Mouse (Mus musculus): ENCODE data around the gene Diaph3. TPM values are rescaled to one million over a fixed set of nuclear protein-coding genes. Genes with fewer than 3 reads are reported as not detected.

Gene Diaph3
- polyA plus RNA-seq, 1 experiment from 2014 or later, result 8.2 TPM

DNA sequence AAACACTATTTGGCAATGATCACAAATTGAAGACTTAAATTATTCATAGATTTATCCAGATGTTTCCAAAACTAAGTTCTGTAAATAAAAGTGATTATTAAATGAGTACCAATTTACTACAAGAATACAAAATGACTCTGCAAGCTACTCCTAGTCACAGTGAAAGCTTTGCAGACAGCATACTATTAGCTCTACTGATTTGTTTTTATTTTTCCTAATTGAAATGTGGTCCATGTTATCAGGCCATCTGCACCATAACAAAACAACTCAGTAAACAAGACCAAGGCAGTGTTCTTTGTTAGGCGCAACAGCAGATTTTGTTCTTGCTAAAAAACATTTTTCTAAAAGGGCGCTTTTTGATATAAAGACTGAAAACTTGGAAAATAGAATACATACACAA is 84.9 kb downstream of the Diaph3 start:
- Histone ChIP-seq H3K27me3 (ENCODE audit: control insufficient read depth, insufficient read depth, low read length) (no peaks in the 10 kb centered on the region), H3K4me3 (ENCODE audit: low read depth, low read length) (no peak overlapping the region), H3K4me1 (ENCODE audit: control insufficient read depth, insufficient read depth, low read length) (no peaks in the 10 kb centered on the region), H3K36me3 (ENCODE audit: control insufficient read depth, insufficient read depth, low read length) (no peaks in the 10 kb centered on the region), H3K9ac (ENCODE audit: low read length) (no peak overlapping the region), H3K4me2 (ENCODE audit: low read depth) (no peak overlapping the region), H3K9me3 (ENCODE audit: control insufficient read depth, low read length) (no peaks in the 10 kb centered on the region), H3K27ac (ENCODE audit: low read depth, low read length) (no peak overlapping the region)
- 99% methylated on average over 2 of the region's 2 CpGs for WGBS
- DNase-seq (ENCODE audit: low spot score) (no peak), ATAC-seq (ENCODE audit: insufficient read depth, low FRiP score, low TSS enrichment) (no peak)

DNA sequence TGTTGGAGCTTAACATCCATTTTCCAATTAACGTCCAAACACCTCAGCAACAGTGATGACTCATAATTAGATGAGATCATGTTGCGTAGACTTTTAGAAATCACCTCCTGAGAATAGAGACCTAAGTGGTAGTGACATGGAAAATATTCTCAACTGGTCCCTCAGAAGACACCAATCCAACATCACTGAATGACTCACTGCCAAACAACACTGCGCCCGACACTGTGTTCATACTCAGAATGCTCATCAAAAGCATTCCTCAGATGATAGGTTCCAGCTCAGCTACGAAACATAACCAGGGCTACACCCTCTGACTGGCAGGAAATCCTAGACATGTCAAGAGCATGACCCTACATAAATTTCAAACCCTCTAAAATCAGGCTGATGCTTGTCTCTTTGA is 89.8 kb downstream of the Diaph3 start:
- ATAC-seq (ENCODE audit: insufficient read depth, low FRiP score, low TSS enrichment) (no peak), DNase-seq (ENCODE audit: low spot score) (no peak)
- H3K9me3 ChIP-seq (ENCODE audit: control insufficient read depth, low read length), result no peaks in the 10 kb centered on the region
- H3K9ac ChIP-seq (ENCODE audit: low read length), result no peak overlapping the region
- H3K4me2 ChIP-seq (ENCODE audit: low read depth), result no peak overlapping the region
- 69% methylated on average over 5 of the region's 5 CpGs for WGBS
- H3K27ac ChIP-seq (ENCODE audit: low read depth, low read length), result no peak overlapping the region
- H3K36me3 ChIP-seq (ENCODE audit: control insufficient read depth, insufficient read depth, low read length), result no peaks in the 10 kb centered on the region
- no peaks in the 10 kb centered on the region for H3K27me3 ChIP-seq (ENCODE audit: control insufficient read depth, insufficient read depth, low read length)
- no peak overlapping the region for H3K4me3 ChIP-seq (ENCODE audit: low read depth, low read length)
- H3K4me1 ChIP-seq (ENCODE audit: control insufficient read depth, insufficient read depth, low read length), result no peaks in the 10 kb centered on the region

DNA sequence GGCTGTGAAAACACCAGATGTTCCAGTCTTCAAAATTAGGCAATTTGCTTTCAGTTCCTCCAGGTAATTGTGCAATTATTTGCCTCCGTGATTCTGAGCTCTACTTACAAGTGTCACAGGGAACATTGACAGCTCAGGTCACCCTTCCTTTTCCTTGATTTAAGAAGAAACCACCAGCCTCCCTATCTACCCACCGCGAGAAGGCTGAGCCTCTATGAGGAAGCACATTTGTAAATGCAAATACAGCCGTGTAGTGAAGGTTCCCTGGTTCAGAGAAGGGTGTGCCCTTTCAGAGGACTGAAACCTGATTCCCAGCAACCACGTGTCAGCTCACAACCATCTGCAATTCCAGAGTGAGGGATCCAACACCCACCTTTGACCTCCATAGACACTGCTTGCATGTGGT is 96.6 kb downstream of the Diaph3 start:
- Histone ChIP-seq H3K27me3 (ENCODE audit: control insufficient read depth, insufficient read depth, low read length) (no peaks in the 10 kb centered on the region), H3K9me3 (ENCODE audit: control insufficient read depth, low read length) (no peaks in the 10 kb centered on the region), H3K27ac (ENCODE audit: low read depth, low read length) (no peak overlapping the region), H3K4me1 (ENCODE audit: control insufficient read depth, insufficient read depth, low read length) (no peaks in the 10 kb centered on the region), H3K4me2 (ENCODE audit: low read depth) (no peak overlapping the region), H3K9ac (ENCODE audit: low read length) (no peak overlapping the region), H3K36me3 (ENCODE audit: control insufficient read depth, insufficient read depth, low read length) (no peaks in the 10 kb centered on the region), H3K4me3 (ENCODE audit: low read depth, low read length) (no peak overlapping the region)
- no peak for ATAC-seq (ENCODE audit: insufficient read depth, low FRiP score, low TSS enrichment)
- no peak for DNase-seq (ENCODE audit: low spot score)
- 46% methylated on average over 5 of the region's 5 CpGs for WGBS

DNA sequence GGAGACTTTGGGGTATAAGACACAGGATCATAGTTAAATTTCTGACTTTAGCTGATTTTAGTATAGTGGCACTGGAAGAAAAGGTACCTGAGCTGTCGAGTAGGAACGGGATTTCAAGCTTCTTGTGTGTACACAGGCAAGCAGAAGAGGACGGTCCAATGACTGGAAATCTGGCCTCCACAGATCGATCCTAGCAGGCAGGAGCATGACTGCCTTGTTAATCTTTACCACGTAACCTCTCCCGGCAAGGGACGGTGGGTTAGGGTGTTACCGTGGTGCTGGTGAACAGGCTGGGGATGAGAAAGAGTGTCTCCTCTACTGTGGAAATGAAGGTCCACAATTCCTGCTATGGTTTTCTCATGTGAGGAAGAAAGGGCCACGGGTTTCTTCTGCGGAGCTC is 120.8 kb downstream of the Diaph3 start:
- no peaks in the 10 kb centered on the region for H3K27me3 ChIP-seq (ENCODE audit: control insufficient read depth, insufficient read depth, low read length)
- no peaks in the 10 kb centered on the region for H3K36me3 ChIP-seq (ENCODE audit: control insufficient read depth, insufficient read depth, low read length)
- H3K9ac ChIP-seq (ENCODE audit: low read length), result no peak overlapping the region
- no peak overlapping the region for H3K27ac ChIP-seq (ENCODE audit: low read depth, low read length)
- no peak for DNase-seq (ENCODE audit: low spot score)
- 94% methylated on average over 10 of the region's 10 CpGs for WGBS
- no peak overlapping the region for H3K4me2 ChIP-seq (ENCODE audit: low read depth)
- no peak for ATAC-seq (ENCODE audit: insufficient read depth, low FRiP score, low TSS enrichment)
- no peaks in the 10 kb centered on the region for H3K4me1 ChIP-seq (ENCODE audit: control insufficient read depth, insufficient read depth, low read length)
- no peak overlapping the region for H3K4me3 ChIP-seq (ENCODE audit: low read depth, low read length)
- H3K9me3 ChIP-seq (ENCODE audit: control insufficient read depth, low read length), result no peaks in the 10 kb centered on the region

DNA sequence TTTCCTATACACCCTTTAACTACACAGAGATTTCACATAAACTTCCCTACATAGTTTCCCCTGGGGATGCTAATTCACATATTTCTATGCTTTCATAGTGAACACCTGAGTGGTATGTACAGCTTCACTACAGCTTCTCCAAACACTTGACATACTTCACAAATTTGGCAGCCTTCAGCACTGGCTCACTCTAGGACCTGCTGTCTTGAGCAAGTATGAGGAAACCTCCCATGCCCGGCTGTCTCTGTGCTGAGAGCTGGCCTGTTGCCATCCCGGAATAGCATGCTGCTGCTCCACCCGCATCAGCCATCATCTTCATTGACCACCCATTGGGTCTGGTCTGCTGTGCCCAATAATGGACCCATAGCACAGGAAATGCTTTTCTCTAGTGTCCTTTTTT is 121.3 kb downstream of the Diaph3 start:
- no peak for ATAC-seq (ENCODE audit: insufficient read depth, low FRiP score, low TSS enrichment)
- no peak overlapping the region for H3K27ac ChIP-seq (ENCODE audit: low read depth, low read length)
- 90% methylated on average over 3 of the region's 3 CpGs for WGBS

DNA sequence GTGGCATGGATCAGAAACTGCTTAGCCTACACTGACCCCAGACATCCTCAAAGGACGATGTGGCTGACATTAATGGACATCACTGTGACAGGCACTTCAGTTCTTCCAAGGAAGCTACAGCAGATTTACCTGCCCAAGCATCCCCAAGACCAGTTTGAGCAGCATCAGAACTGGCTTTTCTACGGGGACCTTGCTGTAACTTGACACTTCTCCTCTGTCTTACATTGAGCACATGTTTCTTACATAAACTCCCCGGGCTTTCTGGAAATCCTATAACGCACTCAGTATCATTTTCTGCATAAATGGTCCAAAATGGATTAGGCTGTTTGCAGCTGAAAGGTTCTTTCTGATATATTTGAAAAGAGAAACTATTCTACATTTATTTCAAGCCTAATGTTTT is 143.7 kb downstream of the Diaph3 start:
- H3K4me3 ChIP-seq (ENCODE audit: low read depth, low read length), result no peak overlapping the region
- 63% methylated on average over 4 of the region's 4 CpGs for WGBS
- no peak overlapping the region for H3K4me2 ChIP-seq (ENCODE audit: low read depth)
- no peaks in the 10 kb centered on the region; the same call in 1 of the 2 replicates for H3K36me3 ChIP-seq (ENCODE audit: control insufficient read depth, insufficient read depth, low read length)
- no peaks in the 10 kb centered on the region for H3K4me1 ChIP-seq (ENCODE audit: control insufficient read depth, insufficient read depth, low read length)
- no peak overlapping the region for H3K9ac ChIP-seq (ENCODE audit: low read length)
- no peaks in the 10 kb centered on the region for H3K27me3 ChIP-seq (ENCODE audit: control insufficient read depth, insufficient read depth, low read length)
- no peaks in the 10 kb centered on the region for H3K9me3 ChIP-seq (ENCODE audit: control insufficient read depth, low read length)
- no peak for DNase-seq (ENCODE audit: low spot score)
- H3K27ac ChIP-seq (ENCODE audit: low read depth, low read length), result no peak overlapping the region
- ATAC-seq (ENCODE audit: insufficient read depth, low FRiP score, low TSS enrichment), result no peak

More for the DNA sequence above, 121.3 kb downstream of the Diaph3 start:
- Histone ChIP-seq H3K4me3 (ENCODE audit: low read depth, low read length) (no peak overlapping the region), H3K36me3 (ENCODE audit: control insufficient read depth, insufficient read depth, low read length) (no peaks in the 10 kb centered on the region), H3K4me1 (ENCODE audit: control insufficient read depth, insufficient read depth, low read length) (no peaks in the 10 kb centered on the region), H3K27me3 (ENCODE audit: control insufficient read depth, insufficient read depth, low read length) (no peaks in the 10 kb centered on the region), H3K9me3 (ENCODE audit: control insufficient read depth, low read length) (no peaks in the 10 kb centered on the region), H3K9ac (ENCODE audit: low read length) (no peak overlapping the region), H3K4me2 (ENCODE audit: low read depth) (no peak overlapping the region)
- no peak for DNase-seq (ENCODE audit: low spot score)

DNA sequence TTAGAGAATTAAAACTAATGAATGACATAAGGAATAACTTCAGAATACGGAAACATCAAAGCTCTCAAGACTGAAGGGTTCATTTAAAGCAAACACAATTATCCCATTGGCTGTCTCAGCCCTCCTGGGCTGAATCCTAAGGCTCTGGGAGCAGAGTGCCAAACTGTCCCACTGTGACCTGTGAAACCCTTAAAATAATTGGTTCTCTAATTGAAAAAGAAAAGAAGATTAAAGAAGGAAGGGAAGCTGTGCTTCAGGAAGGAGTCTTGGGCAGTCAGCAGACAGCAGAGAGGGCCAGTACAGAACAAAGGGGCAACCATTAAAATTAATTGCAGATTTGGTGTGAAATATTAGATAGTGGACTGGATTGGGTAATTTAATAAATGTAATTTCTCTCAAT is 189.9 kb downstream of the Diaph3 start:
- no peak for ATAC-seq (ENCODE audit: insufficient read depth, low FRiP score, low TSS enrichment)
- H3K4me1 ChIP-seq (ENCODE audit: control insufficient read depth, insufficient read depth, low read length), result no peaks in the 10 kb centered on the region
- H3K36me3 ChIP-seq (ENCODE audit: control insufficient read depth, insufficient read depth, low read length), result no peaks in the 10 kb centered on the region
- no peak overlapping the region for H3K4me2 ChIP-seq (ENCODE audit: low read depth)
- DNase-seq (ENCODE audit: low spot score), result no peak
- no peaks in the 10 kb centered on the region for H3K9me3 ChIP-seq (ENCODE audit: control insufficient read depth, low read length)
- no peak overlapping the region for H3K9ac ChIP-seq (ENCODE audit: low read length)
- H3K4me3 ChIP-seq (ENCODE audit: low read depth, low read length), result no peak overlapping the region
- H3K27ac ChIP-seq (ENCODE audit: low read depth, low read length), result no peak overlapping the region
- no peaks in the 10 kb centered on the region for H3K27me3 ChIP-seq (ENCODE audit: control insufficient read depth, insufficient read depth, low read length)
- WGBS, result 85% methylated on average over 1 of the region's 1 CpGs

DNA sequence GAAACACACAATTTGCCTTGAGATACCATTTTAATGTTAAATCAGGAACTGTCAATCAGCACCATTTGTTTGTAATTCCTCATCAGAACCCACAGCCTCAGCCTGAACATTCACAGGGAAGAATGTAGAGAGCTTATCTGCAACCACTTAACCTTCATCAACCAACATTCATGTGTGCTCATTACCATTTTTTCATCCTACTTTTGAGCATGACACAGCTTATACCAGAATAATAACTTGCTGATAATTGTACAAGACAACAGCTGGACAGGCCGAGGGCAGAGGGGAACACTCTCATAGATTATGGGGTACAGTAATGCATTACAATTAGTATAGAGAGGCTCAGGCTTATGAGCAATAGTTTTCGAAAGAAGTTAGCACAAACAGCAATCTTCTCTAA is 203.1 kb downstream of the Diaph3 start:
- WGBS, result 90% methylated on average over 2 of the region's 2 CpGs
- ATAC-seq (ENCODE audit: insufficient read depth, low FRiP score, low TSS enrichment), result no peak
- H3K9me3 ChIP-seq (ENCODE audit: control insufficient read depth, low read length), result no peaks in the 10 kb centered on the region
- H3K27ac ChIP-seq (ENCODE audit: low read depth, low read length), result no peak overlapping the region
- no peaks in the 10 kb centered on the region for H3K4me1 ChIP-seq (ENCODE audit: control insufficient read depth, insufficient read depth, low read length)
- H3K4me3 ChIP-seq (ENCODE audit: low read depth, low read length), result no peak overlapping the region
- no peaks in the 10 kb centered on the region for H3K27me3 ChIP-seq (ENCODE audit: control insufficient read depth, insufficient read depth, low read length)
- no peaks in the 10 kb centered on the region for H3K36me3 ChIP-seq (ENCODE audit: control insufficient read depth, insufficient read depth, low read length)
- no peak for DNase-seq (ENCODE audit: low spot score)
- H3K9ac ChIP-seq (ENCODE audit: low read length), result no peak overlapping the region
- H3K4me2 ChIP-seq (ENCODE audit: low read depth), result no peak overlapping the region

DNA sequence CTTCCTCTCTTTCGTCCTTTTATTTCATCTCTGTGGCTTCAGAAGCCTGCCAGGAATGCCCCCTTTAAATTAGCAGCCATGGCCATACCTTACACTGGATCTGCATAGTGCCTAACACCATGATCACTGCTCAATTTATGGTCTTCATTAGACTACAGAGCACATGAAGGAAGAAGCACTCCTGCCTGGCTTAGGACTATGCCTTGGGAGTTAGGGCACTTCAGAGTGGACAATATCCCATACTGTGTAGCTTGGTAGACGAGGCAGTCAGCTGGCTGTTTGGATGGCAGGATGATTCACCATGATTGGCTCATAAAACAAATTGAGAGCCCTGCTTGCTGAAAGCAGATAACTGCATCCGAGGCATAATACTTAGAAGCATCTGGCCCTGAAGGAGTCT is 204.6 kb downstream of the Diaph3 start:
- H3K4me2 ChIP-seq (ENCODE audit: low read depth), result no peak overlapping the region
- no peak overlapping the region for H3K9ac ChIP-seq (ENCODE audit: low read length)
- no peaks in the 10 kb centered on the region for H3K9me3 ChIP-seq (ENCODE audit: control insufficient read depth, low read length)
- no peaks in the 10 kb centered on the region for H3K27me3 ChIP-seq (ENCODE audit: control insufficient read depth, insufficient read depth, low read length)
- no peak overlapping the region for H3K4me3 ChIP-seq (ENCODE audit: low read depth, low read length)
- H3K27ac ChIP-seq (ENCODE audit: low read depth, low read length), result no peak overlapping the region
- 68% methylated on average over 3 of the region's 3 CpGs for WGBS
- DNase-seq (ENCODE audit: low spot score) (no peak), ATAC-seq (ENCODE audit: insufficient read depth, low FRiP score, low TSS enrichment) (no peak)
- no peaks in the 10 kb centered on the region for H3K36me3 ChIP-seq (ENCODE audit: control insufficient read depth, insufficient read depth, low read length)
- H3K4me1 ChIP-seq (ENCODE audit: control insufficient read depth, insufficient read depth, low read length), result no peaks in the 10 kb centered on the region
